Mouse (Mus musculus) testis, adult 2 months (tissue): Measurements from ENCODE around the gene Hsph1.

ENCODE experiments used
- CTCF ChIP-seq: fragments of 200-500 bp; IDR thresholded peaks from 2 replicates; pipeline ENCODE4 v1.5.1; 2012; ENCODE audit warnings: low read depth, mild to moderate bottlenecking, inconsistent platforms, low read length, moderate library complexity; ENCODE audit not compliant: control insufficient read depth, insufficient read depth, insufficient replicate concordance
- POLR2A ChIP-seq: fragments of 200-500 bp; IDR thresholded peaks from 2 replicates; pipeline ENCODE4 v1.6.1; 2012; ENCODE audit warnings: low read depth, mild to moderate bottlenecking, inconsistent platforms, low read length, moderate library complexity; ENCODE audit not compliant: control insufficient read depth

DNA sequence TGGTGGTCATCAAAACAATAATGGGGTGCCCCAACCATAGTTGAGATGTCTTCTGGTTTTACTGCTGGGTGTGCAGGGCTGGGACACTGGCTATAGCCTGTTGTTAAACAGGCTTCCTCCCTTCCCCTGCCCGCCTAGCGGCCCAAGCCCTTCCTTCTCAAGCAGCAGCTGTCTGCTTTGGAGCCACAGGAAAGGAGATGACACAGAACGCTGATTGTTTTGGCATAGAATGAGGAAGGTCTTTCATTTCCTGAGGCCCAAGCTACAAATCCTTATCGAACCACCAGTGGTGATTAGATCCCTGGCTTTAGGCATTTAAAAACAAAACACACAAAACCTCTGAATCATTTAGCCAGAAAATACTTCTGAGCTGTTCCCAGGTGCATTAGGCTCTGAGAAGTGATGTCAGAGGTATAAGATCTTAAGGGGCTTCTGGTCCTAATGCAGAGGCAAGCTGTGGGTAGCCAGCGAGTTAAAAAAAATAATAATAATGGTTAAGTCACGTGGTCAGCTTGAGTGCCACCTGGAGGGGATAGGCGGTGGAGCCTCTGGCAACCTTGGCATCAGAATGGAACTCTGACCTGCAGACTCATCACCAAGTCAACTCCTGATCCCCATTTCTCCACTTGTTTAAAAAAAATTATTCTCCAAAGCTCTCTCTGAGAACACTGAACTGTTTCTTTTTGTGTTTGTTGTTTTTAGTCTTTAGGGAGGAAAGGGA, 47.2 kb downstream of the Hsph1 start:
- TF ChIP-seq CTCF: no peak
- no peak for TF ChIP-seq POLR2A
